Mouse (Mus musculus): Measurements from ENCODE around the gene Plod1. TPM values are rescaled to one million over a fixed set of nuclear protein-coding genes. Genes with fewer than 3 reads are reported as not detected.
A peak's percentile ranks its signal among the peaks of the same experiment; 100 is the strongest.

The Plod1 gene
- total and polyA plus RNA-seq, 3 experiments: 7.2 to 20.8 TPM; not detected in 1

DNA sequence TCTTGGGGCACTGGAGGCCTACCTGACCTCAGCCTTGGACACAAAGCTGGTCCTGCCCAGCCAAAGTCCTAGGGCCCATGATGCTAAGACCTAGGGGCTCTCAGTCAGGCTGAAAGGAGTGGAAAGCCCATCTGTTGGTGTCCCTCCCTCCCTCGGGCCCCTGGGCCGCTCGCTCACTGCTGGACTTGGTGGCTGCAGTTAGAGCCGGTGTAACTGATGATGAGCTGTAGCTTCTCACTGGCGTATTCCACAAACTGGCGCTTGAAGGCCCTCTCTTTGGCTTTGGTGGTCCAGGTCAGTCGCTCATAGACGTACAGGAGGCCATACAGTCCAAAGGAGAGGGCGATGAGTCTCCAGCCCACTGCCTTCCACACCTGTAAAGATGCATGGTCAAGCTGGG, 58.0 kb downstream of the Plod1 start:
- TF ChIP-seq RCOR1 (IDR thresholded peaks at IDR 0.05; ENCODE audit: low read depth, low read length) (no peak), USF2 (IDR thresholded peaks at IDR 0.05; ENCODE audit: borderline replicate concordance in 1 of 2, insufficient read depth in 1 of 2, low read depth in 1 of 2, low read length in 2 of 2) (no peak), MEF2A (IDR thresholded peaks at IDR 0.05; ENCODE audit: extremely low read depth, insufficient replicate concordance, low read depth, low read length, poor library complexity, severe bottlenecking) (no peak), USF1 (IDR thresholded peaks at IDR 0.05; ENCODE audit: low read depth, low read length) (no peak)
- Histone ChIP-seq H3K27ac (ENCODE audit: control insufficient read depth, low read depth, low read length) (no peak overlapping the region), H3K9ac (ENCODE audit: control insufficient read depth, low read depth, low read length, poor library complexity, severe bottlenecking) (no peak overlapping the region), H3K9me3 (replicated peaks; ENCODE audit: insufficient read depth, low read length) (no peaks in the 10 kb centered on the region), H3K36me3 (ENCODE audit: control insufficient read depth in 1 of 2, insufficient read depth in 2 of 2, low read length in 2 of 2) (peaks cover 14% of the 10 kb centered on the region in 2 experiments), H3K27me3 (ENCODE audit: control insufficient read depth in 1 of 2, insufficient read depth in 2 of 2, low read length in 2 of 2) (no peaks in the 10 kb centered on the region), H3K4me1 (ENCODE audit: control insufficient read depth in 1 of 2, insufficient read depth in 2 of 2, low read length in 2 of 2) (peaks cover 9 to 16% of the 10 kb centered on the region in 2 experiments), H3K79me2 (ENCODE audit: control insufficient read depth, insufficient read depth, low read length, poor library complexity) (peaks cover 3% of the 10 kb centered on the region; the same call in 1 of the 2 replicates), H3K4me3 (ENCODE audit: control insufficient read depth in 1 of 2, insufficient read depth in 1 of 2, low read depth in 2 of 2, low read length in 2 of 2) (no peak overlapping the region)
- DNase-seq (ENCODE audit: low read depth, low spot score): no peak

DNA sequence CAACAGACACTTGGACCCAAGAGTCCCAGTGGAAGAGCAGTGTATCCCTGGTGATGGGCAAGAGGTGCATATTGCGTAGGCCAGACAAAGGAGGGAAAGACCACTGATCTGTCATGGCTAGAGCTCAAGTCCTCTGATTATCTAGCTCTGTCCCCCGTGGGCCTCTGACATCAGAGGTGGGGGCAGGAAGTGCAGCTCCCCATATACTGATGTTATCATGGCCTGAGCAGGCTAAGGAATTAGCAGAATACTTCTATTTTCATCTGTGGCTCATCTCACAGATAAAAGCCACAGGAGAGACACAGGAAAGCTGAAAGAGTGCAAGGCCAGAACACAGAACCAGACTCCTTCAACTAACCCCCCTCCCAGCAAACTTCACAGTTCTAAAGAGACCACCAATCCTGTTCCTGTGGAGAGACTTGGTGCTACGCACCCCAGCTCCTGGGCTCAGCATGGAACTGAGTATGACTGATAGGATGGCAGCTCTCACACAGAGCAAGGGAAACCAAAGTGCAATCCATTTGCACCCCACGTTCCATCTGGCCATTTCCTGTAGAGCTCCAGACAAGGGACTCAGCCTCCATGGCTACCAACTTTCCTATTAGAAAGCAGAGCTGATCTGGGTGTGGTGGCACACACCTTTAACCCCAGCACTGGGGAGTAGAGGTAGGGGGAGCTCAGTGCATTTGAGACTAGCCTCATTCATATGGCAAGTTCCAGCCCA, 60.6 kb downstream of the Plod1 start:
- TF ChIP-seq HCFC1 (IDR thresholded peaks at IDR 0.05; ENCODE audit: low read depth, low read length): no peak
- peak in 1 of 2 experiments; percentile 38; a peak in 2 of 4 replicates for TF ChIP-seq EP300 (IDR thresholded peaks at IDR 0.05; ENCODE audit: low read depth in 1 of 2, low read length in 2 of 2)
- TF ChIP-seq MAZ (IDR thresholded peaks at IDR 0.05; ENCODE audit: low read depth, low read length): peak; percentile 79
- TF ChIP-seq UBTF (IDR thresholded peaks at IDR 0.05; ENCODE audit: borderline replicate concordance, insufficient read depth, low read depth, low read length): no peak
- TF ChIP-seq MYB (IDR thresholded peaks at IDR 0.05; ENCODE audit: low read depth, low read length): no peak
- TF ChIP-seq GATA1 (IDR thresholded peaks at IDR 0.05; ENCODE audit: low read depth, low read length): peak; percentile 21; the same call in 1 of the 2 replicates
- TF ChIP-seq E2F4 (IDR thresholded peaks at IDR 0.05; ENCODE audit: borderline replicate concordance, low read depth, low read length): no peak
- TF ChIP-seq BHLHE40 (IDR thresholded peaks at IDR 0.05; ENCODE audit: borderline replicate concordance, low read depth, low read length): no peak
- TF ChIP-seq ETS1 (IDR thresholded peaks at IDR 0.05; ENCODE audit: low read depth, low read length): peak; percentile 49
- Histone ChIP-seq H3K9me3 (replicated peaks; ENCODE audit: insufficient read depth, low read length) (no peaks in the 10 kb centered on the region), H3K27me3 (ENCODE audit: control insufficient read depth in 1 of 2, insufficient read depth in 2 of 2, low read length in 2 of 2) (no peaks in the 10 kb centered on the region), H3K79me2 (ENCODE audit: control insufficient read depth, insufficient read depth, low read length, poor library complexity) (peaks cover 13% of the 10 kb centered on the region), H3K4me3 (ENCODE audit: control insufficient read depth in 1 of 2, insufficient read depth in 1 of 2, low read depth in 2 of 2, low read length in 2 of 2) (no peak overlapping the region), H3K4me1 (ENCODE audit: control insufficient read depth in 1 of 2, insufficient read depth in 2 of 2, low read length in 2 of 2) (peaks cover 9 to 27% of the 10 kb centered on the region in 2 experiments), H3K27ac (ENCODE audit: control insufficient read depth, low read depth, low read length) (peak overlapping the region; percentile 24), H3K9ac (ENCODE audit: control insufficient read depth, low read depth, low read length, poor library complexity, severe bottlenecking) (no peak overlapping the region), H3K36me3 (ENCODE audit: control insufficient read depth in 1 of 2, insufficient read depth in 2 of 2, low read length in 2 of 2) (peaks cover 13 to 16% of the 10 kb centered on the region in 2 experiments)
- peak; percentile 37 for DNase-seq (ENCODE audit: low read depth, low spot score)

Measured in MEL (cell line).